Mouse (Mus musculus) neural tube, embryonic 13.5 days (tissue): ENCODE data around the gene Kcnb1. TPM values are rescaled to one million over a fixed set of nuclear protein-coding genes. Genes with fewer than 3 reads are reported as not detected.
A peak's percentile ranks its signal among the peaks of the same experiment; 100 is the strongest.

Experiments
- ATAC-seq: fragments of 200-750 bp; cut with Nextera tagmentation; 2 replicates; pipeline ENCODE4 v1.8.0; 2017; ENCODE audit warnings: low read depth, mild to moderate bottlenecking, moderate TSS enrichment, moderate library complexity
- H3K27ac ChIP-seq: fragments of 300-500 bp; sonication (generic); replicated peaks from 2 replicates; pipeline ENCODE4 v1.5.1; 2015; ENCODE audit warnings: moderate library complexity, mild to moderate bottlenecking, inconsistent platforms
- H3K27me3 ChIP-seq: fragments of 300-500 bp; sonication (generic); 2 replicates; pipeline ENCODE4 v1.6.1; 2015; ENCODE audit warnings: mild to moderate bottlenecking, inconsistent platforms
- H3K36me3 ChIP-seq: fragments of 300-500 bp; sonication (generic); 2 replicates; pipeline ENCODE4 v1.6.1; 2015; ENCODE audit warnings: mild to moderate bottlenecking, inconsistent platforms
- H3K4me1 ChIP-seq: fragments of 300-500 bp; sonication (generic); replicated peaks from 2 replicates; pipeline ENCODE4 v1.6.1; 2015; ENCODE audit warnings: inconsistent platforms
- H3K4me2 ChIP-seq: fragments of 300-500 bp; sonication (generic); 2 replicates; pipeline ENCODE4 v1.6.1; 2015; ENCODE audit warnings: inconsistent platforms, mild to moderate bottlenecking, moderate library complexity
- H3K4me3 ChIP-seq: fragments of 300-500 bp; sonication (generic); 2 replicates; pipeline ENCODE4 v1.5.1; 2015; ENCODE audit warnings: mild to moderate bottlenecking, inconsistent platforms
- H3K9ac ChIP-seq: fragments of 300-500 bp; sonication (generic); 2 replicates; pipeline ENCODE4 v1.6.1; 2015; ENCODE audit warnings: moderate library complexity, mild to moderate bottlenecking, inconsistent platforms
- H3K9me3 ChIP-seq: fragments of 300-500 bp; sonication (generic); 2 replicates; pipeline ENCODE4 v1.6.1; 2016; ENCODE audit warnings: inconsistent platforms
- WGBS: fragments of 180-500 bp; shearing (Covaris S2); methylation state at CpG from one replicate; pipeline ENCODE4 v1.1.7; 2015; 5-methylcytosine and 5-hydroxymethylcytosine counted together
- polyA plus RNA-seq: library from polyadenylated mRNA; unstranded; fragments of >200 nt; fragmentation: Nextera tagmentation; extraction: Ambion mirVana; gene quantifications from 2 replicates; pipeline ENCODE4 v1.2.1, GENCODE M21; 2015

The Kcnb1 gene
- polyA plus RNA-seq, 1 experiment from 2014 or later: 3.1 TPM

DNA sequence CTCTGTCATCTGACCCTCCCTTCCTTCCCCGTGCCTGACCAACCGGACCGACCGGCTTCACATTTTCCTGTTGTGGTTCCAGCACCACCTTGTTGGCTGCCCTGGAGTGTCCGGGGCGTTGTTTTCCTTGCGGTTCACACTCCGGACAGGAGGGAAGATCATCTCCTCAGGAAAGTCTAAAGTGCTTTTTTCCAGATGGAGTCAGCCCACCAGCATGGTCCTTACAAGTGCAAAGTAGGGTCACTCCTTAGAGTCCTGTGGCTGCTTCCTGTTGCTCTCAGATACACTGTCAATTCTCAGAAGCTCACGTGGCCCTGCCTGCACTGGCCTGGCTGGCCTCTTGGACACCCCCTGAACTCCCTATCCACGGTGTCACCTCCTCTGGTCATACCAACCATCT is 71.9 kb downstream of the Kcnb1 start:
- H3K27me3 ChIP-seq: no peaks in the 10 kb centered on the region
- no peaks in the 10 kb centered on the region for H3K36me3 ChIP-seq
- H3K9me3 ChIP-seq: no peaks in the 10 kb centered on the region
- H3K27ac ChIP-seq: no peak overlapping the region
- 76% methylated on average over 10 of the region's 10 CpGs for WGBS
- H3K4me2 ChIP-seq: no peak overlapping the region
- H3K4me3 ChIP-seq: no peak overlapping the region
- H3K4me1 ChIP-seq: peaks cover 28% of the 10 kb centered on the region
- no peak overlapping the region for H3K9ac ChIP-seq
- no peak for ATAC-seq

DNA sequence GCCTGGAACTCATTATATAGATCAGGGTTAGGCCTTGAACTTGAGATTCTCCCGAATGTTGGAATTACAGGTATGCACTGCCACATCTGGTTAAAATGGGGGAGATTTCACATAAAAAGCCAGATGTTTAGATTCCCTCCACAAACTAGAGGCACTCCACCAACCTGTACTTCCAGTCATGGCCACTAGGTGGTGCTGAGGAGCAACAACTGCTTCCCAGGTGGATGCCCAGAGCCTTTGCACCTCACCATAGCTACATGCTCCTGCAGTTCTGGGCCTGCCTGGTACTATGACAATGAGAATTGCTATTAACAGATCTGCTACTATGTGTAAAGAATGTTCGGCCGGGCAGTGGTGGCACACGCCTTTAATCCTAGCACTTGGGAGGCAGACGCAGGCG is 77.2 kb downstream of the Kcnb1 start:
- 41% methylated on average over 6 of the region's 6 CpGs for WGBS
- no peak overlapping the region; the same call in 1 of the 2 replicates for H3K9ac ChIP-seq
- H3K27ac ChIP-seq: no peak overlapping the region
- ATAC-seq: peak; percentile 65; the same call in 1 of the 2 replicates
- no peaks in the 10 kb centered on the region for H3K27me3 ChIP-seq
- H3K4me1 ChIP-seq: peaks cover 9% of the 10 kb centered on the region
- H3K36me3 ChIP-seq: no peaks in the 10 kb centered on the region
- H3K4me2 ChIP-seq: no peak overlapping the region
- no peaks in the 10 kb centered on the region for H3K9me3 ChIP-seq
- no peak overlapping the region for H3K4me3 ChIP-seq

- Histone ChIP-seq H3K36me3 (no peaks in the 10 kb centered on the region), H3K9me3 (no peaks in the 10 kb centered on the region), H3K9ac (no peak overlapping the region; the same call in 1 of the 2 replicates), H3K4me1 (peaks cover 9% of the 10 kb centered on the region), H3K4me2 (no peak overlapping the region), H3K4me3 (no peak overlapping the region), H3K27me3 (no peaks in the 10 kb centered on the region), H3K27ac (no peak overlapping the region)
- 57% methylated on average over 7 of the region's 7 CpGs for WGBS
- peak; percentile 52; the same call in 1 of the 2 replicates for ATAC-seq
Observed at GRCm38 (mm10) chr2:167112259-167112658, 77.7 kb downstream of the Kcnb1 start.

DNA sequence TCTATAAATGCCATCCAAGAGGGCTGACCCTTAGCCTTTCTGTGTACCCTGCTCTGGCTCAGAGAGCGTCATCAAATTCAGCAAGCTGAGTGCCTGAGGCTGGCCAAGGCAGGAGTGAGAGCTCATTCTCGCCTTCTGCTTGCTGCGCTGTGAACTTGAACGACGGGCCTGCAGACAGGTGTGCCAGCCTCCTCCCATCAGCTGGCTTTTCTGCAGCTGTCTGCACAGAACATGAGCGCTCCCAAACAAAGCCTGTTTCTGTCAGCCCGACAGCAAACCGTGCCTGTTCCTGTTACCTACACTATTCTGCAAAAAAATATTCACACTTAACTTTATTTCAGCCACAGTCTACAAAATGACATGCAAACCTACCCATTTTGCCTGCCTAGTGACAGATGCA is 80.4 kb downstream of the Kcnb1 start:
- H3K4me1 ChIP-seq: peaks cover 9% of the 10 kb centered on the region
- H3K4me2 ChIP-seq: no peak overlapping the region
- H3K4me3 ChIP-seq: no peak overlapping the region
- H3K27me3 ChIP-seq: no peaks in the 10 kb centered on the region
- peaks cover 16% of the 10 kb centered on the region for H3K36me3 ChIP-seq
- no peak overlapping the region for H3K9ac ChIP-seq
- H3K9me3 ChIP-seq: no peaks in the 10 kb centered on the region
- no peak overlapping the region for H3K27ac ChIP-seq
- 86% methylated on average over 8 of the region's 8 CpGs for WGBS
- ATAC-seq: no peak

- no peak for ATAC-seq
- WGBS: 79% methylated on average over 7 of the region's 7 CpGs
Observed at GRCm38 (mm10) chr2:167103546-167103945, 86.4 kb downstream of the Kcnb1 start.

DNA sequence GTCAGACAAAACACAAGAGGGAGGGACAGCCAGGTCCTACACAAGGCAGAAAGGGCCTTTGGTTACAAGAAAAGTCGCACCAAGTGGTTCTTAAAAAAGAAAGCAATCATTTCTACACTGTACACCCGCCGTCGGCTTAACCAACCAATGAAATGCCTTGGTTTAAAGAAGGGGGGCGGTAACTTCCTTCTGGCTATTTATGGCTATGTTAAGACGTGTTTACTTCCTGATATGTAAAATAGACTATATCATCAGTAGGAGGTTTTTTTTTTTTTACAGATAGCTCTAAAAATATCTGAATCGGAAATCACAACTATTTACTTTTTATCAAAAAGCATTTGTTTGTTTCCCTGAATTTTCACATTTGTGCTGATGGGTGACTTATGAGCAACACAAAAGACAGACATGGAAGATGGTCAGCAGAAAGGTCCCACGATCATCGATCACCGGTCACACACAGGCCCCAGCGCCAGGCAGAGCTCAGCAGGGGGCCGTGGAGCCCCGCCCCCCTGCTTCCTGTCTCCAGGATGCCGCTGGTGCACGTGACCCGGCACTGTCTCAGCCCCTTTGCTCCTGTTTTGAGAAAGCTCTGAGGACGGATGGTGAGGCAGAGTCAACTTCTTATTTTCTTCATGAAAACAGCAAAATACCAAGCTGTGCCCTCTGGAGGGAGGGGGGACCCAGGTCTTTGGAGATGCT is 88.1 kb downstream of the Kcnb1 start:
- Histone ChIP-seq H3K9ac (no peak overlapping the region), H3K27ac (no peak overlapping the region), H3K27me3 (no peaks in the 10 kb centered on the region), H3K4me1 (no peaks in the 10 kb centered on the region), H3K36me3 (peaks cover 18% of the 10 kb centered on the region), H3K4me2 (no peak overlapping the region), H3K4me3 (no peak overlapping the region), H3K9me3 (no peaks in the 10 kb centered on the region)
- ATAC-seq: no peak
- 76% methylated on average over 17 of the region's 17 CpGs for WGBS

More at GRCm38 (mm10) chr2:167103546-167103945, 86.4 kb downstream of the Kcnb1 start:
- no peak overlapping the region for H3K9ac ChIP-seq
- H3K27me3 ChIP-seq: no peaks in the 10 kb centered on the region
- no peak overlapping the region for H3K27ac ChIP-seq
- peaks cover 18% of the 10 kb centered on the region for H3K36me3 ChIP-seq
- no peak overlapping the region for H3K4me2 ChIP-seq
- no peak overlapping the region for H3K4me3 ChIP-seq
- H3K9me3 ChIP-seq: no peaks in the 10 kb centered on the region
- H3K4me1 ChIP-seq: no peaks in the 10 kb centered on the region

- H3K27me3 ChIP-seq: no peaks in the 10 kb centered on the region
- no peaks in the 10 kb centered on the region for H3K9me3 ChIP-seq
- H3K4me2 ChIP-seq: no peak overlapping the region
- WGBS: 91% methylated on average over 4 of the region's 4 CpGs
- H3K4me1 ChIP-seq: no peaks in the 10 kb centered on the region
- H3K36me3 ChIP-seq: no peaks in the 10 kb centered on the region
- no peak overlapping the region for H3K4me3 ChIP-seq
- no peak overlapping the region for H3K27ac ChIP-seq
- H3K9ac ChIP-seq: no peak overlapping the region
- ATAC-seq: no peak
Observed at GRCm38 (mm10) chr2:167094688-167095087, 95.3 kb downstream of the Kcnb1 start.

GRCm38 (mm10) chr2:167093171-167093900 is 96.6 kb downstream of the Kcnb1 start:
- Histone ChIP-seq H3K36me3 (no peaks in the 10 kb centered on the region), H3K4me2 (no peak overlapping the region), H3K27me3 (no peaks in the 10 kb centered on the region), H3K9ac (no peak overlapping the region), H3K4me3 (no peak overlapping the region), H3K4me1 (no peaks in the 10 kb centered on the region), H3K9me3 (no peaks in the 10 kb centered on the region), H3K27ac (no peak overlapping the region)
- 87% methylated on average over 13 of the region's 13 CpGs for WGBS
- ATAC-seq: no peak

GRCm38 (mm10) chr2:167090271-167090670 is 99.7 kb downstream of the Kcnb1 start:
- H3K36me3 ChIP-seq: no peaks in the 10 kb centered on the region
- ATAC-seq: no peak
- no peaks in the 10 kb centered on the region for H3K27me3 ChIP-seq
- H3K9ac ChIP-seq: no peak overlapping the region
- no peak overlapping the region for H3K4me2 ChIP-seq
- H3K4me1 ChIP-seq: peaks cover 5% of the 10 kb centered on the region; the same call in 1 of the 2 replicates
- no peak overlapping the region for H3K4me3 ChIP-seq
- no peaks in the 10 kb centered on the region for H3K9me3 ChIP-seq
- H3K27ac ChIP-seq: no peak overlapping the region
- 63% methylated on average over 1 of the region's 1 CpGs for WGBS

DNA sequence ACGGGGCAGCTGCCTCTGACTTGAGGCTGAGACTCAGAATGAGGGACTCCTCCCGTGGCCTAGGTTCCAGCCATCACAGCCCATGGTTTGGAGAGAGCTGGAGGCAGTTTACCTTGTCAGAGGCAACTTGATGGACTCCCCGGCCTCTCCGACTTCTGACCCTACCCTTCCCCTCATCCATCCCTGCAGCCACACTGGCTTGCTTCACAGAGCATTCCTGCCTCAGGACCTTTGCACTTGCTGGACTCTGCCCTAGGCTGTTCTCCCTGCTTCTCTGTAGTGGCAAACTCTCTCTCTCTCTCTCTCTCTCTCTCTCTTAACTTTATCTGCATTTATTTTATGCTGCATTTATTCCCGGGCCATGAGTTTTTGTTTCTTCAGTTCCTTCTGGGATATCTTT is 103.1 kb downstream of the Kcnb1 start:
- no peaks in the 10 kb centered on the region for H3K36me3 ChIP-seq
- H3K27ac ChIP-seq: no peak overlapping the region
- 91% methylated on average over 5 of the region's 5 CpGs for WGBS
- H3K4me3 ChIP-seq: no peak overlapping the region
- no peaks in the 10 kb centered on the region for H3K9me3 ChIP-seq
- no peak overlapping the region for H3K4me2 ChIP-seq
- H3K4me1 ChIP-seq: peaks cover 5% of the 10 kb centered on the region; the same call in 1 of the 2 replicates
- no peak overlapping the region for H3K9ac ChIP-seq
- H3K27me3 ChIP-seq: no peaks in the 10 kb centered on the region
- no peak for ATAC-seq

GRCm38 (mm10) chr2:167086092-167086491 is 103.9 kb downstream of the Kcnb1 start:
- Histone ChIP-seq H3K36me3 (no peaks in the 10 kb centered on the region), H3K9me3 (no peaks in the 10 kb centered on the region), H3K4me1 (peaks cover 11% of the 10 kb centered on the region), H3K4me2 (no peak overlapping the region), H3K27ac (no peak overlapping the region), H3K9ac (no peak overlapping the region), H3K4me3 (no peak overlapping the region), H3K27me3 (no peaks in the 10 kb centered on the region)
- WGBS: 73% methylated on average over 11 of the region's 11 CpGs
- ATAC-seq: no peak

DNA sequence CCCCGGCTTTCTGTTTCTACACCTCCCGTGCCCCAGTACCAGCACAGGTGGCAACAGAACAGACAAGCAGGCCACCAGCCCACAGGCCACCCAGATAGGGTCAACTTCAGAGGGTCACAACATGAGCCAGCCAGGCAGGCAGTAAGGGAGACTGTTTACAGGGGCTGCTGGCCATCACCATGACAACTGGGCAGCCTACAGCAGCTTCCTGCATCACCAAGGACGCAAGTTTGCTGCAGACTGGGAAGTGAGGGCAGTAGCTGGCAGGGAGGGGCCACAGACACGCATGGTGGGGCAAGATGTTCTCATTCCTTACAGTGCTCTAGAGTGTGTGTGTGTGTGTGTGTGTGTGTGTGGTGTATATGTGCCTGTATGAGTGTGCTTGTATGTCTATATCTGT is 108.3 kb downstream of the Kcnb1 start:
- Histone ChIP-seq H3K27me3 (no peaks in the 10 kb centered on the region), H3K9ac (peak overlapping the region; percentile 28; the same call in 1 of the 2 replicates), H3K4me1 (peaks cover 22% of the 10 kb centered on the region), H3K4me3 (no peak overlapping the region), H3K4me2 (no peak overlapping the region), H3K9me3 (no peaks in the 10 kb centered on the region), H3K27ac (no peak overlapping the region), H3K36me3 (no peaks in the 10 kb centered on the region)
- WGBS: 31% methylated on average over 4 of the region's 4 CpGs
- ATAC-seq: 0 out of 2 replicates have a peak, but pooled peaks have one; percentile 25
